Mouse (Mus musculus): ENCODE results near the gene Lsm10. TPM values are rescaled to one million over a fixed set of nuclear protein-coding genes. Genes with fewer than 3 reads are reported as not detected.

The Lsm10 gene
- 10 to 100 TPM; 17.1 to 19.2 TPM for total RNA-seq (2023)

DNA sequence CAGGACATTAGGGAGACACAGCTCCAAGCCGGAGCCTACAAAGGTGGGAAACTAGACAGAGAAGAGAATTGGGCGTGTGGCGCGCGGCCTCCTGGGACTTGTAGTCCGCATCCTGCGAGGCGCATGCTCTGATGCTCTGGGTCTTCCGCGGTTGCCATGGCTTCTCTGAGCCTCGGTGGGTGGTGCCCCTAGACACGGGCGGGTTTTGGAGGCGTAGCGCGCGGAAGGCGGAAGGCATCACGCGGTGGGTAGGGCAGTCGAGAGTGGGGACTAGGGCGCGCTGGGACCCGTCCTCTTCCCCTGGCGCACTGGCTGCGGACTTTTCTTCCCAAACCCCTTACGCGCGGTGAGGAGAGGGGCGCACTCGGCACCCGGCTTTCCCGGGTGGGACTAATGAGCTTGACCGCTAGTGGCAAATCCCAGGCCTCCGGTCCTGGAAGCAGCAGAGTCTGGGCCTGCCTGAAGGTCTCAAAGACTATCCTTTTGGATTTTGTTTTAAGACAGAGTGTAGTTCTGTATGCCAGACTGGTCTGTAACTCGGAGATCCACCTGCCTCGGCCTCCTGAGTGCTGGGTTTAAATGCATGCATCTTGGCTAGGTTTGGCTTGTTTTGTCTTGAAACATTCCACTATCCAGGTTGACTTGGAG, at the start of gene Lsm10:
Gene Lsm10 (plus strand): TSS at position 160 of the 648 bp plus-strand sequence.

DNA sequence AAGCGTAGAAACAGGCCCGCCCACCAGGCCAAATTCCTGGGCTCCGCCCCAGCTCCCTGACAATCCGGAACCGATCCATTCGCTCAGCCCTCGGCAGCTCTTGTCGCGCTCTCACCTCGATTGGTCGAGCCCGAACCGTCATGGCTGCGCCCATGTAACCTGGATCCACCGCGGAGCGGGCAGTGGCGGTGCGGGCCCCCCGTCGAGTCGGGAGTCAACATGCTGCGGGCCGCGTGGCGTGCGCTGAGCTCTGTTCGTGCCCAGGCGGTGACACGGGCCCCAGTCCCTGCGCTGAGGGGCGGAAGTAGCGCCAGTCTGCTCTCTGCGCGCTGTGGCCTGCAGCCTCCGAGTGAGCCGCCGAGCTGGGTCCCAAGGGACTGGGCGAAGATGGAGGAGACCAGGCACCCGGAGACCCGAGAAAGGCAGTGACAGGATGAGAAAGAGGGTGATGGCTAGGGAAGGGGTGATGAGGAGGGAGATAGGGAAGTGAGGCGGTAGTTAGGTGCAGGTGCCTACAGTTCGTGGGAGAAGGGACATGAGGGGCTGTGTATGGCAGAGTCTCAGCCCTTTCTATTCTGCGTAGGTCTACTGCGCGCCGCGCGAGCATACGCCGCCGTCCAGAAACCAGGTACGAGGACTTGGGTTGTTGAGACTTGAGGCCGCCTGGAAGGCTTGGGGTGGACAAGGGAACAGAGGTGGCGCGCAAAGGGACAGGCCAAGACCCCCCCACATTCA, 49.4 kb upstream of the Lsm10 start, which contains the start of gene Mrps15:
Gene Mrps15 (plus strand): TSS at position 75 of the 735 bp plus-strand sequence.

DNA sequence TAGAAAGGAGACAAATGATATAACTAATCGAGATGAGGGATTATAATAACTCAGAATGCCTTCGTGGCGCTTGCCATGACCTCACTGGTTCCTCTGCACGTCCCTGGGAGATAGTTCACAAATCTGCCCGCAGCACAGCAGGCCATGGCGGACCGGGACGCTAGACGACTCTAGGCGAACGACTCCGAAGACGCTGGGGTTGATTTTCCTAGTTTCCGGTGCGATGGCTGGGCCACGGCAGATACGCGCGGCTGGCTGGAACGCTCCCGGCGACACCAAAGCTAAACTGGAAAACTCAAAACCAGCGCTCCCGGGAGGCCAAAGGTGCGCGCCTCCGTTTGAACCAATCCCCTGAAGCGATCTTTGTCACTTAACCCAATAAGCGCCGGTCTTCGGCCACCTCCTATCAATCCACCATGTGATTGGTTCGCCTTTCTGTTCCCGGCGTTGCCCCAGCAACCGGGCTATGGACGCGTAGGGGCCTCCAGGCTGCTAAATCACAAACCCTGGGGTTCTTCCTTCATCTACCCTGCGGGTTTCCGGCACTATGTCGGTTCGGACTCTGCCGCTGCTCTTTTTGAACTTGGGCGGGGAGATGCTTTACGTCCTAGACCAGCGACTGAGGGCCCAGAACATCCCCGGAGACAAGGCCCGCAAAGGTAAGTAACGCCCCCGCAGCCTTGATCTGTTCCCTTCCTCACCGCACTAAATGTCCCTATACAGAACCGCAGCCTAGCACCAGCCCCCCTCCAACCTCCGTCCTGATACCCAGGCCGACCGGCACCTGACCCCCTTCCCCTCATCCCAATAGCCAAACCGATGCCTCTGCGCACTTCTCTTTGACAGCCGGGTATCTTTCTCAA, 38.1 kb upstream of the Lsm10 start, which contains the start of gene Oscp1:
Gene Oscp1 (plus strand): TSS at position 432 of the 863 bp plus-strand sequence.

GRCm38 (mm10) chr4:126103590-126104068, 7.2 kb downstream of the Lsm10 start, which contains the start of gene Stk40:
Stk40 (plus strand) TSS chr4:126103957.

DNA sequence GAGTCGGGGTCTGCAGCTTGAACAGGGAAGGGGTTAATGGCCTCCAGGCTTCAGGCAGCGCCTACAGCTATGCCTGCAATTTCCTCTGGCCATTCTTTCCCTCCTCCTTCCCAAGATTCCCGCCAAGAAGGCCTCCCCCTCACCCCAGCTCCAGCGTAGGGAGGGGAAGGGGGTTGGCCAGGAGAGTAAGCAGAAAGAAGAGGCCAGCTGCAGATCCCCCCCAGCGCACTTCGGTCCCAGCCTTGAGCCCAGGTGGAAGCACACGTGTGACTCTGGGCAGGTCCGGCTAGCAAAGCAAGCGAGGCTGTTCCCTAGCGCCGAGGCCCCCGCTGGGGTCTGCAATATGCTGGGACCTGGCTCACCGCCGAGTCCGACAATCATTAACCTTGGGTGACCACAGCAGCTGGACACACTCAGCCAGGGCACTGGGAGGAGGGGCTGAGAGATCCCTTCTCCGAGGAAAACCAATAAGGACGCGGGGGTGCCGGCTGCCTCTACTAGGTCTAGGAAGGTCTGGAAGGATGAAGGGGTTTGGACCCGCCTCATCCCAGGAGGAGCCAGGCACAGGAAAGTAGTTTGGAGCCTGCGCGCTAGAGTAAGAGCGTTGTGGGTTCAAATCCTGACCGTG, 51.2 kb downstream of the Lsm10 start, which contains the start of gene Eva1b:
Gene Eva1b (plus strand): TSS at position 212 of the 628 bp plus-strand sequence.

Other genes with a start within 250 kb of the Lsm10 start
- 1 to 10 TPM in 1 of 2 experiments, under 1 TPM in 1; 0.62 to 2.0 TPM for gene Csf3r, start 72.1 kb upstream of the Lsm10 start, total RNA-seq (2023)
- 10 to 100 TPM; 45.5 to 48.2 TPM for gene Mrps15, start 49.7 kb upstream of the Lsm10 start, total RNA-seq (2023)
- under 1 TPM in 1 of 2 experiments, not detected in 1; 0.15 TPM for gene Oscp1, start 38.1 kb upstream of the Lsm10 start, total RNA-seq (2023)
- 10 to 100 TPM; 37.0 to 42.5 TPM for gene Stk40, start 7.3 kb downstream of the Lsm10 start, total RNA-seq (2023)
- 1 to 10 TPM; 4.4 to 5.0 TPM for gene Eva1b, start 51.1 kb downstream of the Lsm10 start, total RNA-seq (2023)
- 1 to 10 TPM in 1 of 2 experiments, under 1 TPM in 1; 0.95 to 1.3 TPM for gene Sh3d21, start 66.9 kb downstream of the Lsm10 start, total RNA-seq (2023)
- 100 to 1,000 TPM; 542 to 583 TPM for gene Thrap3, start 106.1 kb downstream of the Lsm10 start, total RNA-seq (2023)
- gene Map7d1, start 159.7 kb downstream of the Lsm10 start, total RNA-seq (2023) = 10 to 100 TPM; 42.4 to 50.6 TPM
- 10 to 100 TPM; 32.8 to 49.4 TPM for gene Trappc3, start 165.7 kb downstream of the Lsm10 start, total RNA-seq (2023)
- not detected for gene Col8a2, start 190.2 kb downstream of the Lsm10 start, total RNA-seq (2023)
- gene Adprhl2, start 225.1 kb downstream of the Lsm10 start, total RNA-seq (2023) = 10 to 100 TPM; 43.8 to 47.9 TPM
- gene Tekt2, start 229.1 kb downstream of the Lsm10 start, total RNA-seq (2023) = 1 to 10 TPM in 1 of 2 experiments, not detected in 1; 1.1 TPM

All from B cell, adult 67 days (primary cell).